Mouse (Mus musculus) activated CD4-positive, CD25-positive, alpha-beta regulatory T cell, adult 9 weeks (primary cell): ENCODE results near the gene Dcakd. TPM values are rescaled to one million over a fixed set of nuclear protein-coding genes. Genes with fewer than 3 reads are reported as not detected.

Experiments
- polyA plus RNA-seq: library from polyadenylated mRNA; unstranded; fragments of 100-300 nt; shearing (Covaris generic); gene quantifications from one replicate; pipeline ENCODE4 v1.2.1, GENCODE M21; 2017

Gene Dcakd
- polyA plus RNA-seq: 29.9 TPM

DNA sequence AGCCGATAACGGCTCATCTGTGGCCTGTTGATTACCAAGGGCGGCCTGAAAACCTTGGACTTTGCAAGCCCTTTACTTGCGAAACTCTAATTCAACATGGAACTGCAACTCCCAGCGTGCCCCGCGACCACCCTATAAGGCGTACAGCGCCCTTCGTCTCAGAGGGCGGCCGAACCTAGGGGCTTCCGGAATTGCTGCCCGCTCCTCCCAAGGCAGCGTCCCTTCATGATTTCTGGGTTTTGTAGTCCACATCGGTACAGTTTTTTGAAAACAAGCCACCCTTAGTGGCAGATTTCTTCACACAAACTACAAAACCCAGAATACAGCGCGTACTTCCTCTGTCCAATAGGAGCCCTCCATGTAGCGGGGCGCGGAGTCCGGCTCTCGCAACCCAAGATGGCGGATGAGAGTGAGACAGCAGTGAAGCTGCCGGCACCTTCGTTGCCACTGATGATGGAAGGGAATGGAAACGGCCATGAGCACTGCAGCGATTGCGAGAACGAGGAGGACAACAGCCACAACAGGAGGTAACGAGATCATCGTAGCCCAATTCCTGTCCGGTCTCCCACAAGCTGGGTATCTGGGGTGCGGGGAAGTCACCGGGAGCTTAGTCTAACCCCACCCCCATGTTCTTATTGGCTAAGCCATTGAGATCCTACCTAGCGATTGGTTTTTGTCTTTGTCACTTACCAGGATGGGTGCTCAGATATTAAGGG, at the start of gene Dcakd, which contains the start of gene Nmt1:
TSS of gene Dcakd (minus strand) at position 158 of the 716 bp plus-strand sequence.
TSS of gene Nmt1 (plus strand) at position 15 of the 716 bp plus-strand sequence.

DNA sequence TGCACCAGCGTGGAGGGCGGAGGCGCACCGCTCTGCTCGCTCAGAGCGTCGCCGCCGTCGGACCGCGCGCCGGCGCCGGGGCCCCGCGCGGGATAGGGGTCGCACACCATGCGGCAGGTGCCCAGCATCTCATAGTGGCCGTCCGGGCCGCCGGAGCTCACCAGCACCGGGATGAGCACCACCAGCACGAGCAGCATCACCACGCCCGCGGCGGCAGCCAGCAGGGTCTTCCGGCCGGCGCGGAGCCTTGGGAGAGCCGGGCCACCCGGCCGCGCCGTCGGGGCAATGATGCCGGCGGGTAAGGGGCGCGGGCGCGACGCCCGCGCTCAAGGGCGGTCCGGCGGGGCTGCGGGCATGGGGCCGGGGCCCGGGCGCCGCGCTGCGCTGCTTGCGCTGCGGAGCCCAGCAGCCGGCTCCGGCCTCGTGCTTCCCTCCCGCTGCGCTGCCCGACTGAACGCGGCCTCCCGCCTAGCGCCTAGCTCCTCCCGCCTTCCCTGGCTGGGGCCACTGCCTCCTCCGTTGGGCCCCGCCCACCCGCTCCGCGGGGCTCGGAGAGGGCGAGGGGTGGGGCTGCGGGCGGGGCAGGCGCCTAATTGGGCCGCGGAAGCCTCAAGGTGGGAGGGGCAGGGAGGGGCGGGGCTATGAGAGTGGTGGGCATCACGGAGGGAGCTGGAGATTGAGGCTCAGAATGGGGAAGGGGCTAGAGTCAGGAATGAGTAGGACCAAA, 81.7 kb downstream of the Dcakd start, which contains the start of gene C1ql1:
TSS of gene C1ql1 (minus strand) at position 424 of the 727 bp plus-strand sequence.

Other genes with a start within 250 kb of the Dcakd start
- gene Gjc1, start 208.6 kb downstream of the Dcakd start, polyA plus RNA-seq: not detected
- not detected for gene Higd1b, start 192.5 kb downstream of the Dcakd start, polyA plus RNA-seq
- gene Eftud2, start 147.3 kb downstream of the Dcakd start, polyA plus RNA-seq: 177 TPM
- gene Ccdc103, start 147.1 kb downstream of the Dcakd start, polyA plus RNA-seq: not detected
- not detected for gene Fam187a, start 143.2 kb downstream of the Dcakd start, polyA plus RNA-seq
- 0.10 TPM for gene Gfap, start 127.4 kb downstream of the Dcakd start, polyA plus RNA-seq
- gene Kif18b, start 103.2 kb downstream of the Dcakd start, polyA plus RNA-seq: 5.4 TPM
- gene C1ql1, start 81.6 kb downstream of the Dcakd start, polyA plus RNA-seq: not detected
- 81.8 TPM for gene Nmt1, start 143 bp downstream of the Dcakd start, polyA plus RNA-seq
- gene Plcd3, start 73.3 kb upstream of the Dcakd start, polyA plus RNA-seq: not detected
- 50.6 TPM for gene Acbd4, start 73.3 kb upstream of the Dcakd start, polyA plus RNA-seq
- 4.8 TPM for gene Hexim1, start 87.9 kb upstream of the Dcakd start, polyA plus RNA-seq
- gene Hexim2, start 104.1 kb upstream of the Dcakd start, polyA plus RNA-seq: 5.8 TPM
- gene Fmnl1, start 142.8 kb upstream of the Dcakd start, polyA plus RNA-seq: 93.3 TPM
- gene 1700023F06Rik, start 180.2 kb upstream of the Dcakd start, polyA plus RNA-seq: not detected
- not detected for gene Spata32, start 190.1 kb upstream of the Dcakd start, polyA plus RNA-seq
- 34.0 TPM for gene Map3k14, start 239.1 kb upstream of the Dcakd start, polyA plus RNA-seq